Mouse (Mus musculus): ENCODE results near the gene Ppp1r13l. TPM values are rescaled to one million over a fixed set of nuclear protein-coding genes. Genes with fewer than 3 reads are reported as not detected.

Ppp1r13l gene
- polyA plus RNA-seq (2015; fragmentation: Nextera tagmentation; extraction: Ambion mirVana): 3.0 and 3.6 TPM in 2 replicates

DNA sequence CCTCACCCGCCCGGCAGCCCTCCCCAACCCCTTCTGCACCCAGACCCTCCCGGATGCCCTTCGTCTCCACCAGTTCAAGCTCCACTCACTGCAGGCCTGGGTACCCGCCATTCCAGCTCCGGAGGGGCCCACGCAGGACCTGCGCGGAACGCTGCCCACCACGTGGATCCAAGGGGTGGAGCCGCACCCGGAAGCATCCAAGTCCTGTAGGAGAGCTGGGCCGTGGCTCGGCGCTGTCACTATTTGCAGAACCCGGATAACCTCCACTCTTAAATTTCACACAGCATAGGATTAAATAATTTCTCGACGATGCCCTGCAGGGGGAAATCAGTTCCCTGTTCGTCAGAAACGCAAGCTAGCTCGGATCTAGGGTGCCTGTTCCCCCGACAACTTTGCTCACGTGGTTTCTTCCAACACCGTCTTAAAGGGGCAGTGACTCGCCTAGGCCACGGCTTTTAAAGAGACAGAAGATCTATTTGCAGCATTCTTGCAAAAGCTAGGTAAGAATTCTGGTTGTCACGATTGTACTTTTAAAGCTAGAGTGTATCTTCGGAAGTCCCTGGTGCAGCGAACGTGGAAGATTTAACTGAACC is at the start of gene Ppp1r13l, which contains the start of gene Cd3eap:
Ppp1r13l (plus strand) TSS at position 451 of the 593 bp plus-strand sequence.
Cd3eap (minus strand) TSS at position 185 of the 593 bp plus-strand sequence.
- Histone ChIP-seq H3K4me1 (replicated peaks; ENCODE audit: control insufficient read depth, insufficient read depth, low read length) (peaks cover 29% of the 10 kb centered on the region), H3K36me3 (ENCODE audit: control insufficient read depth, insufficient read depth) (peaks cover 7% of the 10 kb centered on the region; the same call in 1 of the 2 replicates), H3K4me3 (replicated peaks; ENCODE audit: low read length) (peak within 1 kb of the TSS; percentile 49), H3K9me3 (ENCODE audit: control insufficient read depth, low read length) (no peaks in the 10 kb centered on the region), H3K27ac (ENCODE audit: low read length) (peak within 1 kb of the TSS; percentile 46), H3K9ac (replicated peaks; ENCODE audit: low read depth, low read length) (peak within 1 kb of the TSS; percentile 52), H3K27me3 (replicated peaks; ENCODE audit: control insufficient read depth, insufficient read depth, low read length) (no peaks in the 10 kb centered on the region; the same call in 1 of the 2 replicates), H3K4me2 (ENCODE audit: low read length) (peak within 1 kb of the TSS; percentile 96)
- peak; percentile 85 for ATAC-seq
- under 1% methylated on average over 31 of the region's 31 CpGs for WGBS

DNA sequence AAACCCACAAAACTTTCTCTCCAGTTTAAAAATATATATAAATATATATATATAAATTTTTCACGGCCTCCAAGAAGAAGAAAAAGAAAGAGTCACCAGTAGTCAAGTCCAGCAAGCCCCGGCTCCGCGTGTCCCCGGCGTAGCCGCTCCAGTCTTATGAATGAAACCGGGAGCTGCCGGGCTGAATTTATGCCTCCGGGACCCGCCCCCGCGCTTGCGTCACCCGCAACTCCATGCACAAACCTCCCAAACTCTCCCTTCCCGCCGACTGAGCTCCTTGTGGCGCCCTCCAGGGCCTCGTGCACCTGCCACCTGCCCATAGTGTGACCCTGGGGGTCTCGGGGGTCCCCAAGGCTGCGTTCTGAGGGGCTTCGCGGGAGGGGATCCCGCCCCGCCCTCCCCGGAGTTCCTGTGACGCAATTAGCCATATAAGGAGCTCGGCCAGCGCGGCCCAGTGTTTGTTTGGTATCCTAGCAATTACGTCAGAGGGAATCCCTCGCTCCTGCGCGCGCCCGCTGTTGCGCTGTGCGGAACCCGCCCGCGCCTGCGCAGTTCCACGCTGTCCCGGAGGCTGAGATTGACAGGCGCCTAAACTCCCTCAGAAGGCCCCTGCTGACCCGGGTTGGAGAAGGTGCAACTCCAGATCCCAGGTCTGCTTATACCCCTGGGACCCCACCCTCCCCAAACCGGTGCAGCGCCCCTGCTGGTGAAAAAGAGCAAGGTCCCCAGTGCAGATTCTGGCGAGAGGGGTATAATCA is 49.5 kb upstream of the Ppp1r13l start, which contains the start of gene Fosb:
Fosb (minus strand) TSS at position 168 of the 758 bp plus-strand sequence.
- Histone ChIP-seq H3K4me3 (replicated peaks; ENCODE audit: low read length) (peak within 1 kb of the TSS; percentile 71), H3K36me3 (ENCODE audit: control insufficient read depth, insufficient read depth) (no peaks in the 10 kb centered on the region), H3K9me3 (ENCODE audit: control insufficient read depth, low read length) (no peaks in the 10 kb centered on the region), H3K4me1 (replicated peaks; ENCODE audit: control insufficient read depth, insufficient read depth, low read length) (peaks cover 24% of the 10 kb centered on the region), H3K27me3 (replicated peaks; ENCODE audit: control insufficient read depth, insufficient read depth, low read length) (peaks cover 34% of the 10 kb centered on the region), H3K9ac (replicated peaks; ENCODE audit: low read depth, low read length) (peak within 1 kb of the TSS; percentile 43), H3K4me2 (ENCODE audit: low read length) (peak within 1 kb of the TSS; percentile 99), H3K27ac (ENCODE audit: low read length) (no peak within 1 kb of the TSS)
- WGBS: under 1% methylated on average over 49 of the region's 49 CpGs
- peak; percentile 84 for ATAC-seq

DNA sequence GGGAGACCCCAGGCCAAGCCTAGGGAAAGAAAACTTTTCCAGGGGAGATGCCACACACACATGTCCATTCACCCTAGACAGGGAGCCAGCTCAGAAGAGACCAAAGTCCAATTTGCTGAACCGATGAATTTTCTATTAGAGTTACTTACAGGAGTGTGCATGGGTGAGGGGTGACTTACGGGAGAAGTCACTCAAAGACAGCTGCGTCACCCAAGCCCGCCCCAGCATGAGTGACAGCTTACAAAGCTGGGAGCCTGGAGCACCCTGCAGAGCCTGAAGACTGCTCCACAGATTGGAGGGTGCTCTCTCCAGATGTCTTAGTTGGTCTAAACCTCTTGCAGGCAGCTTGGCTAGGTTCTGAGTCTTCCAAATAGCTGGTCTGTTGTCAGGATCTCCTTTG is 47.6 kb upstream of the Ppp1r13l start:
- 38% methylated on average over 4 of the region's 4 CpGs for WGBS
- H3K9me3 ChIP-seq (ENCODE audit: control insufficient read depth, low read length): no peaks in the 10 kb centered on the region
- no peaks in the 10 kb centered on the region for H3K36me3 ChIP-seq (ENCODE audit: control insufficient read depth, insufficient read depth)
- peaks cover 21% of the 10 kb centered on the region for H3K4me1 ChIP-seq (replicated peaks; ENCODE audit: control insufficient read depth, insufficient read depth, low read length)
- H3K27me3 ChIP-seq (replicated peaks; ENCODE audit: control insufficient read depth, insufficient read depth, low read length): peaks cover 15% of the 10 kb centered on the region
- ATAC-seq: no peak
- H3K4me3 ChIP-seq (replicated peaks; ENCODE audit: low read length): no peak overlapping the region
- H3K27ac ChIP-seq (ENCODE audit: low read length): no peak overlapping the region
- no peak overlapping the region for H3K4me2 ChIP-seq (ENCODE audit: low read length)
- H3K9ac ChIP-seq (replicated peaks; ENCODE audit: low read depth, low read length): no peak overlapping the region

DNA sequence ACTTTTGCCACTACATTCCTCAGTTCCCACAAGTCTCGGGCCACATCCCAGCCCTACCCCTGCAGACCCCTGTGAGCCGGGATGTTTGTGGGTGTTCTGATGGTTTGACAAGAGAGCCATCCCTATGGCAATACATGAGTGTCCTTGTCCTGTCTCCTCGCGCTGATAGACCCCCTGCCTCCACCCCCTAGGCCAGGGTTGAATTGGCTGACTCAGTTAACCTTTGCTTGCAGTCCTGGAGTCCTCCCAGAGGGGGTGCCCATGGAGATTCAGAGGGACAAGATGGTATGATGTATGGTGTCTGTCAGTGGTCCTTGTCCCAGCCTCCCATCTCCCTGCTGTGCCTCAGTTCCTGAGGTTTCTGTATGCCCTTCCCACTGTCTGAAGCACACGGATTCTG is 45.5 kb upstream of the Ppp1r13l start:
- H3K27ac ChIP-seq (ENCODE audit: low read length): no peak overlapping the region
- ATAC-seq: no peak
- H3K9me3 ChIP-seq (ENCODE audit: control insufficient read depth, low read length): no peaks in the 10 kb centered on the region
- no peak overlapping the region for H3K4me3 ChIP-seq (replicated peaks; ENCODE audit: low read length)
- WGBS: 57% methylated on average over 5 of the region's 5 CpGs
- H3K4me1 ChIP-seq (replicated peaks; ENCODE audit: control insufficient read depth, insufficient read depth, low read length): peaks cover 11% of the 10 kb centered on the region
- H3K9ac ChIP-seq (replicated peaks; ENCODE audit: low read depth, low read length): no peak overlapping the region
- H3K36me3 ChIP-seq (ENCODE audit: control insufficient read depth, insufficient read depth): no peaks in the 10 kb centered on the region
- H3K27me3 ChIP-seq (replicated peaks; ENCODE audit: control insufficient read depth, insufficient read depth, low read length): peaks cover 11% of the 10 kb centered on the region; the same call in 1 of the 2 replicates
- H3K4me2 ChIP-seq (ENCODE audit: low read length): no peak overlapping the region

DNA sequence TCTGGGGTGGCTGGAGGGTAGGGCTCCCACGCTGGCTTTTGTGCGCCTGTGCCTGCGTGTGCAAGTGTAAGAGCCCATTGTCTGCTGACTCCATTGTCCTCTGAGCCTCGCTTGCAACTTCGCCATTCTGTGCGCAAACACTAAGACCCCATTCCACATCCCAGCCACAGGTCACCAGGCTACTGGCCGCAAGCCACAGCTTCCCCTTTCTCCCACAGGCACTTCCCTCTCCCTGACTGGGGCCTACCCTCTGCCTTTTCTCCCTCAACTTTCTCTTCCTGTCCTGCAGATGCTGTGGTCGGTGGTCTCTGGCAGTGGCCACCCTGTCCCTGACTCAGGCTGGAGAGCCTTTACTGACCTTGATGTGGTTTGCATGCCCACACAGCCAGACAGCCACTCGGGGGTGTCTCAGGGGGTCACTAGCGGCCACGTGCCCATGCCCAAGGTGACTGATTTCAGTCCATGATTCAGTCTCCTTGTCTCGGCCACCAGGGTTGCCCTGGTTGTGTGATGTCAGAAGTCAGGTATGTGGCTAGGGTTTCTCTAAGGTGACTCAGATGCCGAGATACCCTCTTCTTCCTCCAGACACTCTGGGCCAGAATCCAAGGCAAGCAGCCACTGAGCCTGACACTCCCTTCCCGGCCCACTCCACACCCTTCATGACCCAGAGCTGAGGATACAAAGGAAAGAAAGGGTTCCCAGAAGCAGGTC is 42.9 kb upstream of the Ppp1r13l start:
- Histone ChIP-seq H3K4me3 (replicated peaks; ENCODE audit: low read length) (no peak overlapping the region), H3K4me1 (replicated peaks; ENCODE audit: control insufficient read depth, insufficient read depth, low read length) (peaks cover 12% of the 10 kb centered on the region), H3K36me3 (ENCODE audit: control insufficient read depth, insufficient read depth) (no peaks in the 10 kb centered on the region), H3K9ac (replicated peaks; ENCODE audit: low read depth, low read length) (no peak overlapping the region), H3K4me2 (ENCODE audit: low read length) (no peak overlapping the region), H3K27ac (ENCODE audit: low read length) (no peak overlapping the region), H3K27me3 (replicated peaks; ENCODE audit: control insufficient read depth, insufficient read depth, low read length) (peaks cover 12% of the 10 kb centered on the region; the same call in 1 of the 2 replicates), H3K9me3 (ENCODE audit: control insufficient read depth, low read length) (no peaks in the 10 kb centered on the region)
- ATAC-seq: no peak
- WGBS: 38% methylated on average over 14 of the region's 14 CpGs

DNA sequence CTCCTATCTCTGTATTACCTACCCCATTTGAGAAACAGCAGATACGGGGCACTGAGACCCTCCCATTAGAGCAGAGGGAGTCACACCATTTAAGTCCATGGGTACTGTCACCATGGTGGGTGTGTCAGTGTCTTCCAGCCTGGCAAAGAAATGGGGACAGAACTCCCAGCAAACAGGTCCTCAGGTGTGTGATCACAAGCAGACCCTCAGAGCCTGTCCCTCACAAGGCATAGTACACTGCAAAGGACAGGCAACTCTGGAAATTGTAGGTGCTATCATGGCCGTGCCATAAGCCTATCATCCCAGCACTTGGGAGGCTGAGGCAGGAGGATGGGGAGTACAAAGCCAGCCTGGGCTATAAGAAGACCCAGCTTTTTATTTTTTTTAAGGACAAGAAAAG is 41.3 kb upstream of the Ppp1r13l start:
- H3K4me3 ChIP-seq (replicated peaks; ENCODE audit: low read length): no peak overlapping the region
- H3K9ac ChIP-seq (replicated peaks; ENCODE audit: low read depth, low read length): no peak overlapping the region
- H3K4me1 ChIP-seq (replicated peaks; ENCODE audit: control insufficient read depth, insufficient read depth, low read length): peaks cover 12% of the 10 kb centered on the region
- no peaks in the 10 kb centered on the region for H3K9me3 ChIP-seq (ENCODE audit: control insufficient read depth, low read length)
- no peak for ATAC-seq
- 79% methylated on average over 2 of the region's 2 CpGs for WGBS
- H3K36me3 ChIP-seq (ENCODE audit: control insufficient read depth, insufficient read depth): no peaks in the 10 kb centered on the region
- no peak overlapping the region for H3K27ac ChIP-seq (ENCODE audit: low read length)
- no peak overlapping the region for H3K4me2 ChIP-seq (ENCODE audit: low read length)
- H3K27me3 ChIP-seq (replicated peaks; ENCODE audit: control insufficient read depth, insufficient read depth, low read length): peaks cover 6% of the 10 kb centered on the region; the same call in 1 of the 2 replicates

DNA sequence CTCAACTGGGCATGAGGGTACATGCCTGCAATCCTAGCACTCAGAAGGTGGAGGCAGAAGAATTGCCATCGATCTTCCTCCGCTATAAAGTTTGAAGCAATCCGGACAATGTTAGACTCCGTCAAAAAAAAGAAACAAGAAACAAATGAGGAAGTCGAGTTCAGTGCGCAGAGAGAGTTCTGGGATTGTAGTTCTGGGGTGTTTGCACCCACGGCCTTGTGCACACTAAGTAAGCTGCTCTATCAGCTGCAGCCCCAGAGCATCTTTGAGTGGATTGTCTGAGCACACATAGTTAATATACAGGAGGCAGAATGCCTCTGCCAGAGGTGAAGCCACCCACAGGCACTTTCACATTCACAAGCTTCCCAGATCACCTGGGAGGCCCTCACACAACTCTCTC is 40.9 kb upstream of the Ppp1r13l start:
- Histone ChIP-seq H3K4me3 (replicated peaks; ENCODE audit: low read length) (no peak overlapping the region), H3K4me2 (ENCODE audit: low read length) (no peak overlapping the region), H3K27me3 (replicated peaks; ENCODE audit: control insufficient read depth, insufficient read depth, low read length) (0 out of 2 replicates have a peak, but pooled peaks cover 4% of the 10 kb centered on the region), H3K4me1 (replicated peaks; ENCODE audit: control insufficient read depth, insufficient read depth, low read length) (peaks cover 12% of the 10 kb centered on the region), H3K9me3 (ENCODE audit: control insufficient read depth, low read length) (no peaks in the 10 kb centered on the region), H3K9ac (replicated peaks; ENCODE audit: low read depth, low read length) (no peak overlapping the region), H3K36me3 (ENCODE audit: control insufficient read depth, insufficient read depth) (no peaks in the 10 kb centered on the region), H3K27ac (ENCODE audit: low read length) (no peak overlapping the region)
- 83% methylated on average over 7 of the region's 7 CpGs for WGBS
- ATAC-seq: no peak

DNA sequence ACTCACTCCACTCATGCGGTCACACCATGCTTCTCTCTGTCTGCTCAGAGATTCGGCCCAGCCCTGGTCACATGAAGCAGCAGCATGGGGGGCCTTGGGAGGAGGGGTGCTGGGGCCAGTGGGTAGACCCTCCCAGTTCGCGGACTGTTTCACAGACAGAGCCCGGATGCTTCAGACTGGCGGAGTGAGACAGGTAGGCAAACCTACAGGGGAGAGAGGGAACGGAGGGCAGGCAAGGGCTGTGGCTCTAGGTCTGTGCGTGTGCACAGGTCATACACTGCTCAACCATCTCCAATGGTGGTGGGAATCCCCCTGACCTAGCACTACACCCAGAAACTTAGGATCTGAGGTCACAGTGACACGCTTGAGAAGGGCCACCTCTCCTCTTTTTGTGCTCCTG is 40.1 kb upstream of the Ppp1r13l start:
- peak overlapping the region; percentile 50 for H3K4me3 ChIP-seq (replicated peaks; ENCODE audit: low read length)
- H3K4me1 ChIP-seq (replicated peaks; ENCODE audit: control insufficient read depth, insufficient read depth, low read length): peaks cover 12% of the 10 kb centered on the region
- H3K36me3 ChIP-seq (ENCODE audit: control insufficient read depth, insufficient read depth): no peaks in the 10 kb centered on the region
- H3K27ac ChIP-seq (ENCODE audit: low read length): no peak overlapping the region
- H3K9ac ChIP-seq (replicated peaks; ENCODE audit: low read depth, low read length): peak overlapping the region; percentile 54
- peak overlapping the region; percentile 69 for H3K4me2 ChIP-seq (ENCODE audit: low read length)
- H3K9me3 ChIP-seq (ENCODE audit: control insufficient read depth, low read length): no peaks in the 10 kb centered on the region
- 20% methylated on average over 9 of the region's 9 CpGs for WGBS
- H3K27me3 ChIP-seq (replicated peaks; ENCODE audit: control insufficient read depth, insufficient read depth, low read length): 0 out of 2 replicates have a peak, but pooled peaks cover 4% of the 10 kb centered on the region
- peak; percentile 63 for ATAC-seq

DNA sequence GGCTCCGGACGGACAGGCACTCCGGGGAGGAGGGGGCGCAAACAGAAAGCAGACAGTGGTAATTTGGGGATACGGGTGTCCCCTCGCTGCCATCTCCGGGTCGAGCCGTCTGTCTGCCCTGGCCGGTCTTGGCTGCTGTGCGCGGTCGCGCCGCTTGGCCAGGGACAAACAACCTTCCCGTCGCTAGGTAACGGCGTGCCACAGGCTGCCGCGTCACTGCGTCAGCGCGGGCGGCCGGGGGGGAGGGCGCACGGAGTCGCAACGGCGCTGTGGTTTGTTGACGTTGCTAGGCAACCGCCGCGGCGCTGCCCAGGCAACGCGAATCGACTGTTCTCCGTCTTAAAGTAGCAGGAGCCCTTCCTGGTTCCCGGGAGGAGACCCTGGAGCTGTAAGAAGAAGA is 39.6 kb upstream of the Ppp1r13l start:
- Histone ChIP-seq H3K4me2 (ENCODE audit: low read length) (peak overlapping the region; percentile 69), H3K36me3 (ENCODE audit: control insufficient read depth, insufficient read depth) (no peaks in the 10 kb centered on the region), H3K9me3 (ENCODE audit: control insufficient read depth, low read length) (no peaks in the 10 kb centered on the region), H3K4me1 (replicated peaks; ENCODE audit: control insufficient read depth, insufficient read depth, low read length) (peaks cover 12% of the 10 kb centered on the region), H3K27me3 (replicated peaks; ENCODE audit: control insufficient read depth, insufficient read depth, low read length) (0 out of 2 replicates have a peak, but pooled peaks cover 4% of the 10 kb centered on the region), H3K27ac (ENCODE audit: low read length) (no peak overlapping the region), H3K9ac (replicated peaks; ENCODE audit: low read depth, low read length) (peak overlapping the region; percentile 54), H3K4me3 (replicated peaks; ENCODE audit: low read length) (peak overlapping the region; percentile 50)
- peak; percentile 97 for ATAC-seq
- WGBS: under 1% methylated on average over 39 of the region's 41 CpGs
